Mouse (Mus musculus): Measurements from ENCODE around the gene Cenpn. TPM values are rescaled to one million over a fixed set of nuclear protein-coding genes. Genes with fewer than 3 reads are reported as not detected.

Cenpn gene
- total RNA-seq, 1 experiment from 2014 or later, result 7.4 TPM

GRCm38 (mm10) chr8:116942284-116943058, 20.9 kb downstream of the Cenpn start:
- DNase-seq, result no peak

DNA sequence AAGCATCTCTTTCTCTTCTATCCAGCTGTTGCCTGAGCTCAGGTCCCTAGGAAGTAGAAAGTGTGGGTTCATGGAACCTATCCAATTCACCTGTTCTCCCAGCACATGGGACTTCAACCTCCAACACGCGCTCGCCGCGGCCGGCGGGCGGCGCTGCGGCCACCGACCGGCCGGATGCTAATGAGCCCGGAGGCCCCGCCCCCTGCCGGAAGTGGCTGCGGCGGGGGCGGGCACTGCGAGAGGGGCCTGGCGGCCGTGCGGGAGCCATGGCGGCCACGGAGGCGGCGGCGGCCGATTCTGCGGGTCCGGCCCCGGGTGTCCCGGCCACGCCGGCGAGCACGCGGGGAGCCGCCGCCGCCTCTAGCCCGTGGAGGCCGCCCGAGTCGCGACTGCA, 21.6 kb downstream of the Cenpn start, which contains the start of gene Atmin:
Atmin (plus strand) TSS at position 233 of the 394 bp plus-strand sequence.
- DNase-seq, result peak; percentile 92

- peak; percentile 16 for DNase-seq
These were observed 22.2 kb downstream of the Cenpn start for GRCm38 (mm10) chr8:116943555-116944384.

GRCm38 (mm10) chr8:116944385-116944696, 22.8 kb downstream of the Cenpn start:
- no peak for DNase-seq

GRCm38 (mm10) chr8:116945169-116945910, 23.8 kb downstream of the Cenpn start:
- no peak for DNase-seq

GRCm38 (mm10) chr8:116946268-116946838, 24.8 kb downstream of the Cenpn start:
- DNase-seq, result no peak

- DNase-seq, result no peak
These were observed 25.3 kb downstream of the Cenpn start for GRCm38 (mm10) chr8:116946851-116947250.

DNA sequence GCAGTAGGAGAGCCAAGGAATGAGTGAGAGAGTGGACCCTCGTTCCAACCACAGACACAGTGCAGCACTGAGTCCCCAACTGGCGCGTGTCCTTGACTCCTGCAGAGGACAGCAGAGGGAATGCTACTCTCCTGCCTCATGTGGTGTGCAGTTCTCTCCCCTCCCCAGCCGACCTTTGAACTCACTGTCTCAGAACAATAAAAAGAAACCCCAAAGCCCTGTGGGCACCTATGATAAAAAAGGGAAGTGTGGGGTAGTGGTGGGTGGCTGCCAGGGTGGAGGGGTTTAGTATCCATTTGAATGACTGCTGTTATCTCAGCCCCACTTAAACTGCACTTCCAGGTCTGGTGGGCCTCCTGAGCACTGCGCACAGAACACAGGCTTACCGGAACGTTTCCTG, 26.1 kb downstream of the Cenpn start:
- no peak for DNase-seq

GRCm38 (mm10) chr8:116951369-116951768, 29.8 kb downstream of the Cenpn start:
- DNase-seq, result no peak

DNA sequence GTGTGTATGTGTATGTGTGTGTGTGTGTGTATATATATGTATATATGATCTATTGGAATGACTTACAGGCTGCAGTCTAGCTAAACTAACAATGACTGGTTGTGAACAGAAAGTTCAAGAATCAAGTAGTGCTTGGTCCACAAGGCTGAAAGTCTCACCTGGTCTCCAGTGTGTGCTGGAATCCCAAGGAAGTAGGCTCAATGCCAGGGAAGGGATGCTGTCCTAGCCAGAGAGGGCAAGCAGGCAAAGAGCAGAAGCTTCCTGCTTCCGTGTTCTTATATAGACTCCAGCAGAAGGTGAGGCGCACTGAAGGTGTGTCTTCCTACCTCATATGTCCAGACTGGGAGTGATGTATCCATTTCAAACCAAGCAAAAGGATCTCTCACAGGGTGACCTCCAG, 30.2 kb downstream of the Cenpn start:
- DNase-seq, result no peak

GRCm38 (mm10) chr8:116952428-116952827, 30.9 kb downstream of the Cenpn start:
- DNase-seq, result no peak

- DNase-seq, result no peak
These were observed 32.9 kb downstream of the Cenpn start for GRCm38 (mm10) chr8:116954415-116954814.

- no peak for DNase-seq
These were observed 48.0 kb downstream of the Cenpn start for GRCm38 (mm10) chr8:116969531-116969930.

DNA sequence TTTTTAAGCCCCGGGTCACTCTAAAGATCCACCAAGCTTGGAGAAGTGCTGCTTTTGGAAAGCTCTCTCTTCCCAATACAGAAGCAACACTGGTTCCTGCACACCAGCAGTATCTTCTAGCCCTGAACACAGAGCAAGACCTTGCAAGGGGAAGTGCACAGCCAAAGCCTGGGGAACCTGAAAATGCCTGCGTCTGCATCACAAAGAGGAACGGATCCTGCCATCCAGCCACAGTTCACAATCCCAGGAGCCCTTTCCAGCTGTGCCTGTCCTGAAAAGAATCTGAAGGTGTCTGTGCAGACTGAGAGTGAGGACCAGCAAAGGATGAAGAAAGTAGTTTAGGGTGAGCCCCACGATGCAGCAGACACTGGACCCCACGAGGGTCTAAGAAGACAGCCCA, 53.5 kb downstream of the Cenpn start:
- no peak for DNase-seq

DNA sequence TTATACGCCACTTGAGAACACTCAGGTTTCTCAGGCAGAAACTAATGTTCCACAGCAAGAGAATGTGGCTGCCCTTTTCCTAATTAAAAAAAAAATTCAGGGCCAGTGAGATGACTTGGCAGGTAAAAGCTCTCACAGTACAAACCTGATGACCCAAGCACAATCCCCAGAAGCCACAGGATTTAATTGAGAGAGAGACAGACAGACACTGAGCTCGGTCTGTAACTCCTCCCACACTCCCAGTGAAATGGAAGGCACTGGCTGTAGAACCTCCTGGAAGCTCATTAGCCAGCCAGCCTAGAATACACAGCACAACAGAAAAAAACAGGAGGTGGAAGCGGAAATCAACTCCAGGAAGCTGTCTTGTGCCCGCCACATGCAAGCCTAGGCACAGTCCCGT, 54.1 kb downstream of the Cenpn start:
- DNase-seq, result no peak

- no peak for DNase-seq
These were observed 56.5 kb downstream of the Cenpn start for GRCm38 (mm10) chr8:116978052-116978451.

- peak; percentile 97 for DNase-seq
These were observed 57.2 kb downstream of the Cenpn start, which contains the start of gene 1700030J22Rik for GRCm38 (mm10) chr8:116978631-116979256. 1700030J22Rik (minus strand) TSS chr8:116978959.

DNA sequence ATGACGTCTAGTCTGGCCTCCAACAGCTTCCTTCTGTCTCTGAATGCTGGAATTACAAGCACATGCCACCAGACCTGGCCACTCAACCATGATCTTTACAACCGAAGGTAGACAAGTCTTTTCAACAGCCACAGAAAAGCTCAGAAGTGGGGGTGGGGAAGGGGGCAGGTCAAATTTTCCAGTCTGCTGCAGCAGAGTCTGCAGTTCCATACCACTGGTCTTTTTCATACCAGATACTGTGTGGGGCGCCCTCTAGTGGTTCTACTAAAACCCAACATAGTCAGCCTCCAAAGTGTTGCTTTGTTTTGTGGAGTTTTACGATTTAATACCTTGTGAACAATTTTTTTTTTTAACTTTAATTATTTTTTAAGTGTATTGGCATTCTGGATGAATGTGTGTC, 58.6 kb downstream of the Cenpn start:
- peak; percentile 43 for DNase-seq

GRCm38 (mm10) chr8:116989842-116990241, 68.3 kb downstream of the Cenpn start:
- no peak for DNase-seq
